Mouse (Mus musculus): ENCODE measurements around the gene Acot6.
"Not testable (repeated sequence)": the region's sequence is repeated elsewhere in the genome, so short reads cannot be mapped to it uniquely, and the experiment has no call there.

- not testable (repeated sequence) for TF ChIP-seq CTCF (IDR thresholded peaks at IDR 0.05; ENCODE audit: control insufficient read depth, insufficient read depth, insufficient read length); CEBPB (IDR thresholded peaks at IDR 0.05; ENCODE audit: low read depth); MYOG (IDR thresholded peaks at IDR 0.05; ENCODE audit: control insufficient read depth, extremely low read depth, insufficient read length); USF1 (IDR thresholded peaks at IDR 0.05; ENCODE audit: low read depth); MAX (IDR thresholded peaks at IDR 0.05); MYOD1 (IDR thresholded peaks at IDR 0.05; ENCODE audit: control insufficient read depth, insufficient read length, low read depth); FOSL1 (IDR thresholded peaks at IDR 0.05; ENCODE audit: insufficient read depth, low read length, poor library complexity, severe bottlenecking)
Measured at GRCm38 (mm10) chr12:84094666-84095065, 5.8 kb upstream of the Acot6 start.
